ENCODE assay signal across 8 mouse cellular contexts in genomic region chr5:8489471-8490110, GRCm38 (mm10).
DNase-seq lines count a peak whose midpoint lies in the region; ATAC-seq lines count a peak whose summit lies in the region.

No protein-coding gene starts in this region.

- H3K27ac ChIP-seq in kidney, embryonic 16.5 days (ENCODE audit: low read length), result no peak overlapping the region
- no peak overlapping the region for H3K27ac ChIP-seq in hindbrain, embryonic 13.5 days
- no peak overlapping the region for H3K27ac ChIP-seq in midbrain, embryonic 12.5 days (replicated peaks)
- no peak overlapping the region for H3K27ac ChIP-seq in heart, embryonic 10.5 days

- H3K4me3 ChIP-seq in kidney, embryonic 16.5 days (ENCODE audit: low read length), result no peak overlapping the region
- no peak overlapping the region for H3K4me3 ChIP-seq in hindbrain, embryonic 13.5 days
- no peak overlapping the region for H3K4me3 ChIP-seq in midbrain, embryonic 12.5 days
- no peak overlapping the region for H3K4me3 ChIP-seq in heart, embryonic 10.5 days

- no peak overlapping the region for H3K4me2 ChIP-seq in kidney, embryonic 16.5 days (replicated peaks; ENCODE audit: low read depth, low read length)
- H3K4me2 ChIP-seq in hindbrain, embryonic 13.5 days, result no peak overlapping the region
- H3K4me2 ChIP-seq in midbrain, embryonic 12.5 days (replicated peaks), result no peak overlapping the region

- H3K9me3 ChIP-seq in kidney, embryonic 16.5 days (ENCODE audit: low read length), result no peaks in the 10 kb centered on the region
- no peaks in the 10 kb centered on the region for H3K9me3 ChIP-seq in hindbrain, embryonic 13.5 days
- H3K9me3 ChIP-seq in midbrain, embryonic 12.5 days, result no peaks in the 10 kb centered on the region
- H3K9me3 ChIP-seq in heart, embryonic 10.5 days, result no peaks in the 10 kb centered on the region

- H3K9ac ChIP-seq in kidney, embryonic 16.5 days (replicated peaks; ENCODE audit: low read length), result no peak overlapping the region
- H3K9ac ChIP-seq in hindbrain, embryonic 13.5 days, result no peak overlapping the region
- no peak overlapping the region for H3K9ac ChIP-seq in midbrain, embryonic 12.5 days (replicated peaks)

- peak; percentile 80; the same call in 1 of the 2 replicates for ATAC-seq in kidney, embryonic 16.5 days (ENCODE audit: low FRiP score, low TSS enrichment)
- ATAC-seq in hindbrain, embryonic 13.5 days (ENCODE audit: low FRiP score), result peak; percentile 66
- ATAC-seq in midbrain, embryonic 12.5 days (ENCODE audit: low FRiP score, low read depth), result peak; percentile 59
- no peak for ATAC-seq in cerebellum, adult (ENCODE audit: insufficient number of reproducible peaks, low FRiP score, low TSS enrichment)

- H3K4me1 ChIP-seq in kidney, embryonic 16.5 days (ENCODE audit: insufficient read depth, low read length), result no peaks in the 10 kb centered on the region
- 0 out of 2 replicates have a peak, but pooled peaks cover 3% of the 10 kb centered on the region for H3K4me1 ChIP-seq in hindbrain, embryonic 13.5 days (replicated peaks)
- peaks cover 8% of the 10 kb centered on the region; the same call in 1 of the 2 replicates for H3K4me1 ChIP-seq in midbrain, embryonic 12.5 days
- H3K4me1 ChIP-seq in heart, embryonic 10.5 days, result no peaks in the 10 kb centered on the region

- H3K36me3 ChIP-seq in kidney, embryonic 16.5 days (ENCODE audit: insufficient read depth, low read length), result no peaks in the 10 kb centered on the region
- peaks cover 4% of the 10 kb centered on the region; the same call in 1 of the 2 replicates for H3K36me3 ChIP-seq in hindbrain, embryonic 13.5 days
- no peaks in the 10 kb centered on the region for H3K36me3 ChIP-seq in midbrain, embryonic 12.5 days
- no peaks in the 10 kb centered on the region for H3K36me3 ChIP-seq in heart, embryonic 10.5 days

- no peaks in the 10 kb centered on the region for H3K27me3 ChIP-seq in kidney, embryonic 16.5 days (ENCODE audit: insufficient read depth, low read length)
- no peaks in the 10 kb centered on the region for H3K27me3 ChIP-seq in hindbrain, embryonic 13.5 days
- peaks cover 19% of the 10 kb centered on the region for H3K27me3 ChIP-seq in midbrain, embryonic 12.5 days
- no peaks in the 10 kb centered on the region for H3K27me3 ChIP-seq in heart, embryonic 10.5 days (ENCODE audit: insufficient read depth, poor library complexity, severe bottlenecking)

- no peak for DNase-seq in kidney, postnatal 25 days
- peak; percentile 30 for DNase-seq in ZHBTc4 (ENCODE audit: low read depth, low spot score)
- no peak for DNase-seq in layer of hippocampus, adult 11-12 months (ENCODE audit: low spot score)
- no peak for DNase-seq in heart, embryonic 10.5 days (ENCODE audit: low spot score)

- WGBS in kidney, embryonic 16.5 days, result 51% methylated on average over 6 of the region's 6 CpGs
- WGBS in hindbrain, embryonic 13.5 days, result 43% methylated on average over 6 of the region's 6 CpGs
- WGBS in midbrain, embryonic 12.5 days, result 44% methylated on average over 6 of the region's 6 CpGs
- WGBS in heart, embryonic 10.5 days, result 58% methylated on average over 6 of the region's 6 CpGs
